Mouse (Mus musculus): ENCODE results near the gene Irf3.

Gene Irf3

GRCm38 (mm10) chr7:45025601-45026220, 28.3 kb downstream of the Irf3 start:
- in situ Hi-C loops (cut with MboI, MseI), result loop anchor here in 1 of 2 experiments (5.0 kb wide), 1 partner anchor 37 kb away; the partner anchor contains the start of genes Nosip and Prrg2

DNA sequence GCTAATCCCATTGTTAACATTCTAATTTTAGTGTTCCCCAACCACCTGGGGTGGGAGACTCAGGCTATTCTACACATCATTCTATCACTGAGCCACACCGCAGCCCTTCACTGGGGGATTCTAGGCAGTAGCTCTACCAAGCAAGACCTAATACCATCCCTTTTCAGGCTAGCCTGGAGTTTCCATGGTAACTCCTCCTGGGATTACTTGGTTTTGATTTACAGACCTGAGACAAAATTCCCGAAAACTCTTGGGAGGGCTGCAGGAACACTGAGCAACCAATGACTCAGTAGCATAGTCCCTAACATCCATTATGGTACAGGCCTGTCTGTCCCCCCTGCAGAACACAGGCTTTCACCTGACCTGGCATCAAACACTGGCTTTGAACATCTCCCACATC, 28.8 kb downstream of the Irf3 start:
- in situ Hi-C loops (cut with MboI, MseI), result loop anchor here in 1 of 2 experiments (5.0 kb wide), 1 partner anchor 36 kb away; the partner anchor contains the start of genes Nosip and Prrg2

DNA sequence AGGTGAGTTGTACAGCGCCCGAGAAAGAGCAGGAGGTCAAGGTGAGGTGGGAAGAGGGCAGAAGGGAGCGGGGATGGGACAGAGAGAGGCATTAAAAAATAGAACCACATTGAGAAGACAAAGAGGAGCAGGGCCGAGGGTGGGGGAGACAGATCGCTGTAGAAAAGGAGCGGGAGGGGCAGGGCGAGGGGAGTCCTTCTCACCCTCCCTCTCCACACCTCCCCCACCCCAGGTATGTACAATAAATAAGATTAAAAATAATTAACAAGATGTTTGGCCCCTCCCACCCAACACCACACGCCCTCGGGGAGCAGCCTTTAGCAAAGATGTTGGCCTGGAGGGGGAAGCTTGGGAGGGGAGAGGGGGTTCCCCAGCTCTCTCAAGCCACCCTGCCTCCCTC, 30.3 kb downstream of the Irf3 start:
- in situ Hi-C loops (cut with MboI, MseI), result loop anchor here in 1 of 2 experiments (5.0 kb wide), 1 partner anchor 35 kb away; the partner anchor contains the start of genes Nosip and Prrg2

GRCm38 (mm10) chr7:45028351-45028750, 30.9 kb downstream of the Irf3 start:
- in situ Hi-C loops (cut with MboI, MseI), result loop anchor here in 1 of 2 experiments (5.0 kb wide), 1 partner anchor 34 kb away; the partner anchor contains the start of genes Nosip and Prrg2

DNA sequence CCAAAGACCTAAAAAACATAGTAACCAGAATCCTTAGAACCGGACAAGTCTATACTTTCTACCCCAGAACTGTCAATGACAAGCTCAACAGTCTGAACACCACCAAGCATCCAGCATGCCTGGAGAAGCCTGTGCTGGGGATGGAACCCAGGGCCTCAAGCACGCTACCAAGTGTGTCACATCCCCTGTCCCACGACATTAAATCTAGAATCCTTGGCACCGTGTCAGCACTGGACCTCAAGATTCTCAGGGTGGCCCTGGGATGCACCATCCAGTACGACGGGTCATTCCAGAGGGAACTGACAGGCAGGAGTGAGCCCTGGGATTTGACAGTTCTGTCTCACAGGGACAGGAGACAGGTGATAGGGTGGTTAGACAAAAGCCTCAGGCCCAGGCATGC, 32.5 kb downstream of the Irf3 start:
- in situ Hi-C loops (cut with MboI, MseI), result loop anchor here in 1 of 2 experiments (5.0 kb wide), 1 partner anchor 32 kb away; the partner anchor contains the start of genes Nosip and Prrg2

GRCm38 (mm10) chr7:45030857-45031256, 33.4 kb downstream of the Irf3 start:
- in situ Hi-C loops (cut with MboI, MseI), result no loop called here

DNA sequence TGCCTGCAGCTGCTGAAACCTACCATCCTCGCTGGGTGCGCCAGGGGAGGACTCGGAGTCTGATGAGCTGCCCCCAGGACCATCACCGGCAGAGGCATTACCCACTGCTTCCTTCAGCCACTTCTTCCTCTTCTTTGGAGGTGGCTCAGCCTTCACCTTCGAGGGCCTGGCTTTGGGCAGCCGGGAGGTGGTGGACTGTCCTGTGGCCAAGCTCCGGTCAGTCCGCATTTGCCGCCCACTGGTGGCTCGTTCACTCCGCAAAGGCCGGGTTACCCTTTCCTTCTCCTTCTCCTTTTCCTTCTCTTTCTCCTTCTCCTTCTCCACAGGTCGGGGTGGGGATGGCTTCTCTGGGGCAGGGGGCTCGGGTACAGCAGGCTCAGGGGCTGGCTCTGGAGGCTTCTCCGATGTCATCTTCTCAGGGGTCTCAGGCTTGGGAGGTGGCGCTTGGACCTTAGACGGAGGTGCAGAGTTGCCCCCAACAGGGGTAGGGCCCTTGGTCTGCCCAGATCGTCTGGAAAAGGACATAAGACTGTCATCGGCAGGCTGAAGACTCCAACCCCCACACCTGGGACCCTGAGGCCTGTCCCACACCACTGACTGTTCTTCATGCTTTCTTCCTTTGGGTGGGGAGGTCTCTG, 36.4 kb downstream of the Irf3 start:
- in situ Hi-C loops (cut with MboI, MseI), result no loop called here

- in situ Hi-C loops (cut with MboI, MseI), result no loop called here
Measured at GRCm38 (mm10) chr7:45035631-45036030, 38.2 kb downstream of the Irf3 start.

DNA sequence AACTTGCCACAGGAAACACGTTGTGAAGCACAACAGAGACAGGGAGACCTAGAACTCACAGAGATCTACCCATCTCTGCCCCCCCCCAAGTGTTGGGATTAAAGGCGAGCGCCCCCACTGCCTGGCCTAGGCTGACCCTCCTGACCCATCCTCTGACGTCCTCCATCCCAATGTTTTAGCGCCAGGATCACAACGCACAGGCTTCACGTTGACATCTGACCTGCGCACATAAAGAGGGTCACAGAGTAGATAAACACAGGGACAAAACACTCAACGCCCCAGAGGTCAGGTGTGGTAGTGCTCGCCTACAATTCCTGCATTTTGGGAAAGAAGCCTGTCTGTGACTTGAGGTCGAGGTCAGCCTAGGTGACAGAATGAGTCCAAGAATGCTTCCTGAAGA, 39.3 kb downstream of the Irf3 start:
- in situ Hi-C loops (cut with MboI, MseI), result no loop called here

DNA sequence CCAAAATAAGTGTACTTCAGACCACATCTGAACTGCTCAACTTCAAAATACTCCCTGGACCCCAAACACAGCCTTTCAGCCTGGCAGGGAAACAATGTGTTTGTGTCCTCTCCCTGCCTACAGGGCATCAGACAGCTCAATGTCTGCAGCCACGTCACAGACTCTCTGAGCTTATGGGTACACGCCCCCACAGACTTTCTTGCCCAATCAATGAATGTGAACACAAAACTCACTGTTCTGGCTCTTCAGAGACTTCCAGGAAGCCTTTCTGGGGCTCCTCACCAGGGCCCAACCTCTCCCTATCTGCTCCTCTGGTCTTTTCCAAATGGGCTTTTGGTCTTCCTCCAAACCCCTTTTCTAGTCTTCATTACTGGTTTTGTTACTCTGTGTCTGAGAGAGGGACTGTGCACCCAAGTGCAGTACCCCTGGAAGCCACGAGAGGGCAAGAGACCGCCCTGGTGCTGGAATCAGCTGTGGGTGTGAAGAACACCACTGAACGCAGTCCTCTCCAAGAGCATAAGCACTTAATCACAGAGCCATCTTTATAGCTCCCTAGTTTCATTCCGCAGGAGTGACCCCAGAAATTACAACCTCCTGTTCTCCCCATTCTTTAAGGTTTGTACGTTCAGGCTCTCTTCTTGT, 40.4 kb downstream of the Irf3 start:
- in situ Hi-C loops (cut with MboI, MseI), result no loop called here

- in situ Hi-C loops (cut with MboI, MseI), result no loop called here
Measured at GRCm38 (mm10) chr7:45038411-45038810, 41.0 kb downstream of the Irf3 start.

GRCm38 (mm10) chr7:45040851-45041250, 43.4 kb downstream of the Irf3 start:
- in situ Hi-C loops (cut with MboI, MseI), result no loop called here

- in situ Hi-C loops (cut with MboI, MseI), result no loop called here
Measured at GRCm38 (mm10) chr7:45043307-45043706, 45.9 kb downstream of the Irf3 start.

- in situ Hi-C loops (cut with MboI, MseI), result no loop called here
Measured at GRCm38 (mm10) chr7:45045741-45046140, 48.3 kb downstream of the Irf3 start.

DNA sequence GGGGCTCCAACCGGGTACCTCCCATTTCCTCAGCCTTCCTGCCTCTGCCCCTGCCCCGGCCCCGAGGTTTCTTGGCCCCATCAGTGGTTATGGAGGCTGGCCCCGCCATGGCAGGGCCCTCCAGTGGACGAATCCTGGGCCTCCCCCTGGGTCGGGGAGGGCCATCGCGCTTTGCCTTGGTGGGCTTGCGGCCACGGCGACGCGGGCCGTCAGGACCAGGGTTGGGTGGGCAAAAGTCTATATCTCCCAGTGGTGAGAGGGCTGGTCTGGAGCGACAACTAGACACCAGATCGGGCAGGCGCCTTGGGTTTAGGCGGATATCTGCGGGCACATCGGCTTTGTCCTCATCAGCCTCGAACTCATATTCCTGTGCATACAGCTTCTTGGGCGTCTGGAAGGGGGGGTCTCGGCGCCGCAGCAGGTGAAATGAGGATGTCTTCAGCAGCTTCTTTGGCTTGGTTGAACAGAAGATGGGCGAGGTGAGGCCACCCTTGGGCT, 49.5 kb downstream of the Irf3 start:
- in situ Hi-C loops (cut with MboI, MseI), result no loop called here

DNA sequence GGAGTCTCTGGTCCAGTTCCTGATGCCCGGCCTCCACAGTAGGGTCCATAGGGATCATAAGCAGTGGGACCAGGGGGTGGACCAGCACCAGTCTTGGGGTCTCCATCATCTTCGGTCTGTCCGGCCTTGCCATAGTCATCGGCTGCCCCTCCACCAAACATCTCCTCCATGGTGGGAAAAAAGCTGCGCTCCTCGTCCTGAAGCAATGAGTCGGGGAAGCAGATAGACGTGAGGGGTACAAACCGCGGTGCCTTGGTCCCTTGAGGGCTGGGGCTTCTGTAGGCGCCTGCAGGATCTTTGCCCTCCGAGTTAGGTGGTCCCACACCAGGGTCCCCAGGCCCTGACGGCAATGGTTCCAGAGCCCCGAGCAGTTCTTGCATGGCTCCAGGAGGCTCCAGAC, 50.0 kb downstream of the Irf3 start:
- in situ Hi-C loops (cut with MboI, MseI), result no loop called here

GRCm38 (mm10) chr7:45048001-45048890, 50.8 kb downstream of the Irf3 start:
- in situ Hi-C loops (cut with MboI, MseI), result no loop called here

GRCm38 (mm10) chr7:45048923-45049657, 51.6 kb downstream of the Irf3 start:
- in situ Hi-C loops (cut with MboI, MseI), result no loop called here

- in situ Hi-C loops (cut with MboI, MseI), result no loop called here
Measured at GRCm38 (mm10) chr7:45050945-45051600, 53.6 kb downstream of the Irf3 start.

GRCm38 (mm10) chr7:45051601-45051974, 54.1 kb downstream of the Irf3 start:
- in situ Hi-C loops (cut with MboI, MseI), result no loop called here

Data from T-helper 17 cell (primary cell).